Mouse (Mus musculus): ENCODE measurements around the gene Fam81a.

GRCm38 (mm10) chr9:70049416-70049783 lies 93.0 kb downstream of the Fam81a start:
- no peak for TF ChIP-seq CTCF (IDR thresholded peaks at IDR 0.05; ENCODE audit: low read depth)
- TF ChIP-seq EP300 (IDR thresholded peaks at IDR 0.05; ENCODE audit: low read depth) = no peak

Measured in heart, postnatal 0 days (tissue).